Mouse (Mus musculus): ENCODE data around the gene Ankrd39. TPM values are rescaled to one million over a fixed set of nuclear protein-coding genes. Genes with fewer than 3 reads are reported as not detected.

Gene Ankrd39
- total RNA-seq, 2 experiments from 2014 or later, result 7.7 to 8.2 TPM

DNA sequence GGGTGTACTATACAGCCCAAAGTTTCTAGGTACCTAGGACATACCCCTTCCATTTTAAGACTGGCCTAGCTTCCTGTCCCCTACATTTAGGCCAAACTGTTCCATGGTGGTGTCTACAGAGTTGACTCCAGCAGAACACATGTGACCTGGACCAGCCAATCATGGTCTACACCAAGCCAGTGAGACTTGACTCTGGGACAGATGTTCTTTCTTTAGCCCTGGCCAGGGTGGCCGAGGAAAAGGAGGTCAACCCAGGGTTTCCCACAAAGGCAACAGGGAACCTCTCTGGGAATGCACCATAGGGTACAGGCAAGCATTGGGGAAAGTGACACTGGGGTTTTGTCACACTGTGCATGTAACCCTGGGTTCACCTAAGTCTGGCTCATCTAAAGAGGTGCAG lies 25.5 kb upstream of the Ankrd39 start:
- DNase-seq, result peak; percentile 75

DNA sequence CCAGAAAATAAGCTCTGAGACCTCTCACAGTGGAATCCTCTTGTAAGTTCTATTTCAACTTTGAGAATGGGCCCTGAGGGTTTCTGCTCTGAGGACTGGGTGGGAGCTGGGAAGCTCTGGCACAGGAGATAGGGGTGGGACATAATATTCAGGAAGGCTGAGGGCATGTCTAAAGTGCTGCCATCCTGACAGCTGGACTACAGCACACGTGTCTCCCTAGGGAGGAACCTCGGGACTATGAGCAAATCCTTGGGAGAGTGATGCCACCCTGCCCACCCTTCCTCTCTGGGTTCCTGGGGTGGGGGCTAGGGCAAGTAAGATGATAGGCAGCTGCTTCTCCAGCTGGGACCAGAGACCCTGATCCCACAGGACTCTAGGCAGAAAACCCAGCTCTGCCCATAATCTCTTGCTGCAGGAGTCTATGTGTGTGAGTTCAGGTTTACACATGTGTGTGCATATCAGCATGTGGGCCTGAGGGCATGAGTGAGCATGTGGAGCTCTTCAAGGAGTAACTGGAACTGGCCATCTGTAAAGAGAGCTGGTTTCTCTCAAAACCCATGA lies 25.0 kb upstream of the Ankrd39 start:
- no peak for DNase-seq

DNA sequence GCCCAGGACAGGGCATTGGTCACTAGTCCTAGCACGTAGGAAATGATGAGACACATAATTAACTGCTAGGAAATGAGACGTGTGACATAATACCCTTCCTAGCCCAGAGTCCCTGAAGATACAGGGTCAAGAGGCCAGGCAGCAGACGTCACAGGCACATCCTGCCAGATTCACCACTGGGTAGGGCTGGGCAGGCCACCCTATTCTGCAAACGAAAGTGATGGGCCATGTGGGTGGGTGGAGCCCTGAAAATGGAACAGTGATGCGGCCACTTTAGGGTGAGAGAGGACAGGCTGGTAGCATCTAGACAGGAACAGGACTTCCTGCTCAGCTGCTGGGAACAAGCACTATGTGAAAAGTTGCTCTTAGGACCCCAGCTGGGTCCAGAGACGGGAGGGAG lies 24.4 kb upstream of the Ankrd39 start:
- peak; percentile 73 for DNase-seq

DNA sequence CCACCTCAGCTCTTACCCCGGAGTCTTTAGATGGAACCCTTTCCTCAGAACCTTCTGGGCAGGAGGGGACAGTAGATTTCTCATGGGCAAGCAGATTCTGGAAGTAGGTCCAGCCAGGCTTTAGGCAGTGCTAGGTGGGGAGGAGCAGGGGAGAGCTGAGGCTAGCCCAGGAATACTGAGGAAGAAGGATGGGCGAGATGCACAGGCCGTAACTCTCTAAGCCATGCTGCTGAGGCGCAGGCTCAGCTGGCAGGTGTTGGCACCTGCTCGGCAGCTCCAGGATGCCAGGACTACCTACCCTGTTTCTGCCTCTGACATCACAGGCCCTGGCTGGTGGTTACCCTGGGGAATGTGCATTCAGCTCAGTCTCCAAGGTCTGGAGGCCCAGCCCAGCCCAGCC lies 23.1 kb upstream of the Ankrd39 start:
- no peak for DNase-seq

DNA sequence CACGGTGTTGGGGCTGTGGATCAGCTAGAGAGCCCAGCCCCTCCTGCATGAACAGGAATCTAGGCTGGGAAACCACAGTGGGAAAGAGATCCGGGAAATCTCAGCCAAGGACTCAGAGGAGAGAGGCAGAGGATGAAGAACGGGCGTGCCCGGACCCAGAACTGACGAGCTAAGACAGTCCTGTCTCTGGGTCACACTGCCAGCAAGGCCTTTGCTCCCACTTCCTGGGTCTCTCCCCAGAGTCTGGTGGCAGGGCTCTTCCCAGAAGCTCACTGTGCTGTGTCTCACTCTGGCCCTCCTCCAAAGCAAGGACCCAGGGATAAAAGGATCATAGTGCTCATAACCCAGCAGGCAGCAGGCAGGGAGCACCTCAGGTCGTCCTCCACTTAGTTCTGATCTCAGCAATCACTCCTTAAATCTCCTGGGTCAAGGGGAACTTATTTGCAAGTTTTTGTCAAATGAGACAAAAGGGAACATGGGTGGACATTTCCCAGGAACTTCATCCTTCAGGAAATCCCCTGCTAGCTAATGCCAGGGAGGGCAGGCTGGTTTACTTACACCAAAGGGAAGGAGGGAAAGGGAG lies 22.5 kb upstream of the Ankrd39 start:
- DNase-seq, result no peak

DNA sequence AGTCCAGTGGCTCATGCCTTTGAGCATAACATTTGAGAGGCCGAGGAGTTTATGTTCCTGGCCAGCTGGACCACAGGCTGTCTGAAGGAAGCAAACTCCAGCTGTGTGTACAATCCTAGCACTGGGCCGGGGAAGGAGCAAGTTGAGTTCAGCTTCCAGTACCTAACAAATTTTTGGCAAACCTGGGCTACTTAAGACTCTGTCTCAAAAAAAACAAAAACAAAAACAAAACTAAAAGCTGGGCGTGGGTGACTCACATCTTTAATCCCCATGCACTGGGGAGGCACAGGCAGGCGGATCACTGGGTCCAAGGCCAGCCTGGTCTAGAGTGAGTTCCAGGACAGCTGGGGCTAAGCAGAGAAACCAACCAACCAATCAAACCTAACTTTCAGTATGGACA lies 21.5 kb upstream of the Ankrd39 start:
- no peak for DNase-seq

DNA sequence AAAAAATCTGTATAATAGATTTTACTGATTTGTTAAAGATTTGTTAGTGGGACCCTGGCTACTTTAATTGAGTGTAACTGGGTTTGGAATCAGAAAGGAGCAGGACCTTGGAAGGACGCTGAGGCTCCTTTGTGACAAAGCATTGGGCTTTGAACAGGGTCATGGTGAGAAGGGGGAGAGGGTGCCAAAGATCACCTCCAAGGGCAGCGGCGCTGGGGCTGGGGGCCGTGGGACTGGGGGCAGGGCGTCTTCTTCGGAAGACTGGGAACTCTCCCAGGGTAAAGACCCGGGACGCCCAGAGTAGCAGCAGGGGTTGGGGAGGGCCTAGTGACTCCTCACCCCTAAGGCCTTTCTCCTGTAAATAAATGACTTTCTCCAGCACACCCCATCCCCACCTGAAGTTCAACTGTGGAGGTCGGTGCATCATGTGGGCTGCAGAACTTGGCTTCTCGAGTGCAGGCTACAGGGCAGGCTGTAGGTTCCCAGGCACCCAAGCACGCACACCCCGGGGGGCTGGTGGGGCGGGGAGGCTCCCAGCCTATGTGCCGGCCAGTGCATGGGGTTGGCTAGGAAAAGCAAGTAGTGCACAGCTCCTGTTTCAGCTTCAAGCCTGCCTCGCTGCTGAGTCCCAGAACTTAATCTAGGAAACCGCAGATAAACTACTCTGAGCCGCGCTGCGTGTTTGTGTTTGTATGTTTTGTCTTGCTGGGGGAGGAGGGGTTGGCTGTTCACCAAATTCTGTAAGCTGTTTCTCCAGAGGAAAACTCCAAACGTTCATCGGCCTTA lies 20.8 kb upstream of the Ankrd39 start:
- no peak for DNase-seq

DNA sequence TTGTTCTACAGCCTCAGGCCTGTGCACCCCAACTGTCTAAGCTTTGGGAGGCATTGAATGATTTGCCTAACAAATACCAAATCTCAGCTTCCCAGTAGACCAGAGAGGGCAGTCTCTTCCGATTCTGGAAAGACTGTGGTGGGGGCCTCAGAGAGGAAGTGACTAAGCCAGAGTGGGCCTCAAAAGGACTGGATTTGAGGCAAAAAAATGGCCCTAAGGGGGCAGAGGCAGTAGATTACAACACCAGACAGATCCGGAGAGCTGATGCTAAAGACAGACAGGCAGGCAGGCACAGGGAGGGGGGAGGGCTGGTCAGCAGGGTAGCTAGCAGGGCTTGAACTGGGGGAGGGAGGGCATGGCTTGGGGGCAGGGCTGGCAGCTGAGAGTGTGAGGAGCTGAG lies 19.2 kb upstream of the Ankrd39 start:
- no peak for DNase-seq

DNA sequence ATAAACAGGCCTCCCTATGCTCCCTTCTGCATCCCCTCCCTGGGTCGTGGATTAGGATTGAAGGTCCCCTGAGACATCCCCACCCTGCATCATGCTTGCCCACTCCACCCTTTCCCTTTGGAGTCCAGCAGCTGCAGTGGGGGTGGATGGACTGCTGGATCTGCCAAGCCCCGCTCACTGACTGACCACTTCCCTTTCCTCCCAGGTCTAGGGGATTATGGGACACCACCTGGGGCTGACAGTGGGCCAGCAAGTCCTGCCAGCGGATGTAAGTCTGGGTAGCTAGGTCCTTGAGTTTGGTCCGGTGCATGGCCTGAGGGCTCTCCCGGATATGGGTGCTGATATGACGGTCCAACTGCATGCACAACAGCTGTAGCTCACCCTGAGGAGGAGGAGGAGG lies 16.9 kb upstream of the Ankrd39 start:
- peak; percentile 64 for DNase-seq

DNA sequence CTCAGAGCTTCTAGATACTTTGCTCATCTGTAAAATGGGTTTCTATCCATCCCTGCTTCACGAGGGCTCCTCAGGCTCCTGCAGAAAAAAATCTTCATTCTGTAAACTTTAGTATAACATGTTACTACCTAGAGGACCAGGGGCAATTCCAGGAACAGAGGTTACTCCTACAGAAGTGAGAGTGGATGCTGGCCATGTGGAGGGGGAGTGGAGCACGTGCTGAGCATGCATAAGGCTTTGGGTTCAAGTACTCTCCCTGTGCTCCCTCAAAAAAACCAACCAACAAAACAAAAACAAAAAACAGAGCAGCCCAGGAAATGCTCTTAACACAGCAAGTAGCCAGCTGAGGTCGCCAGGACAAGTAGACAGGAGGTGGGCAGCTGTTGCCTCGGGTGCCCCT lies 16.4 kb upstream of the Ankrd39 start:
- no peak for DNase-seq

DNA sequence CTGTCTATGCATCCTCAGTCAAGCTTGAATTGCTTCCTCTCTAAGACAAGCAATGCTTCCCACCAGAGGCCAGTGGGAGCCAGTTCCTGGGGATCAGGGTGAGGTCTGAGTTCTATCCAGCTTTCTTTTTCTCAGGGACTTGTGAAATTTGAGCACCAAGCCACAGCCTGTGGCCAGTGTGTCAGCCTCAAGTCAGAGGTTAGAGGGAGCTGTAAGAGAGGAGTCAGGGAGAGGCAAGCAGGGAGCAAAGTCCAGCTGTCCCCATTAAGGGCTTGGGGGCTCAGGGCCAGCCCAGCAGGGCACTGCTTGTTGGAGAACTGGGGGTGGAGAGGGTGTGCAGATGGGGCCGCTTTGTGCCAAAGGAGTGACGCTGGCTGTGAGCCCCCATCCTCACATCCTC lies 16.0 kb upstream of the Ankrd39 start:
- no peak for DNase-seq

DNA sequence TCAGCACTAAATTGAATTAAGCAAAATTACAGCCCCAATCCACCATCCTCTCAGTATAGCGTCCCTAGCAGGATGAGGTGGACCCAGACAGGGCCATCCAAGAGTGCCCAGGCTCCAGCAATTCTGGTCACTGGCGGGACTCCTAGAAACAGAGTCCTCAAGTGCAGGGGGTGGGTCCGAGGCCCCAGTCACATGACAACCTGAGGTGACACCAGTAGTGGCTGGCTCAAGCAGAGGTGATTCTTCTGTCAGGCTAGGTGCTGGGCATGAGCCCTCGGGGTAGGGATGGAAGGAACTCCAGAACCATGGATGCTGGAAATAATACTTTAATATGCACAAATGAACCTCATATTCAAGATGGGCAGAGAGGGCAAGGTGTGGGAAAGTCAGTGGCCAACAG lies 15.1 kb upstream of the Ankrd39 start:
- no peak for DNase-seq

DNA sequence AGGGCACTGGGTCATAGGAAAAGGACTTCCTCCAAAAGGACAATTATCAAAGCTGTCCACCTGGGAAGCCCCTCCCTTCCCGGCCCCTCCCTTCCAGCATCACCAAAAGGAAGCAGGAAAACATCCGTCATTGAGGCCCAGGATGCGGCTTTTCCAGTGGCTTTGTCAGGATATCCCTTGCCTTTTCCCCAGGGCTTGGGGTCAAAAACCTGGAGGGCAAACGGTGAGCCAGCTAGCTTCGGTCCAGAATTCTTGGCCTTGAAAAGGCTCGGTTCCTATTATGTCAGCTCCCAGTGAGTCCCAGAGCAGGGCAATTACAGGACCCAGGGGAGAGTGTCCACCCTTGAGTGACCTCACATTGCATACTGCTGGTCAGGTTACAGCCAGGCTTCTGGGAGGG lies 13.7 kb upstream of the Ankrd39 start:
- DNase-seq, result no peak

DNA sequence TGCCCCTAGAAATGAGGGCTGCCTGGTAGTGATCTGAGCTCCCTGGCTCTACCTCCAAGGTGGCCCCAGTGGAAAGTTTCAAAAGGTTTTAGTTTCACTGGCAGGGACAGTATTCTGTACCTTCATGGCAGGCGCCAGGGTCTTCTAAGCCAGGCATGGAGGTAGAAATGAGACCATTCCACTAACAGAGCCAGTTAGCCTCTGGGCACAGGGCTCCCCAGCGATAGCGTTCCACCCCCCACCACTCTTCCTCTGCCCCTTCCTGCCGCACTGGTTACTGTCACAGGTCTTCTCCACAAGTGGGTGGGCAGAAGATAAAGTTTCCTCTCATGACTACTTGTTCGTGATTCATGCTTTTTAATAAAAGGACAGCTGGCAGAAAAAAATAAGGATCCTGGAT lies 12.6 kb upstream of the Ankrd39 start:
- no peak for DNase-seq

DNA sequence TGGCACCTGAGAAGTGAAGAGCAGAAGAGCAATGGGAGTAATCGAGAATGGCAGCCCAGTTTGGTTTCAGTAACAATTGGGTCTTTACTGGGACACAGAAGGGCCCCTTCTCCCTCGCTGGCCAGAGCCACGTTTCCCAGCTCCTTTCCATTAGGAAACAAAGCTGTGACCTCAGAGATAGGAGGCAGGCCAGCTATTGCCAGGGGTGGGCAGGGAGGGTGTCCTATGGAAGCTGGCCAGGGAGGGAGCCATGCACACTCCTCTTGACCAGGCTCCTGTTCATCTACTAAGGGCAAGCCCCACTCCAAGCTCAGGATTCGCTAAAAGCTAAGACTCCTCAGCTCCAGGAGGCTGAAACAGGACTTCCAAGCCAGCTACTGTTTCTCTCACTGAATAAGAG lies 12.0 kb upstream of the Ankrd39 start:
- DNase-seq, result no peak

DNA sequence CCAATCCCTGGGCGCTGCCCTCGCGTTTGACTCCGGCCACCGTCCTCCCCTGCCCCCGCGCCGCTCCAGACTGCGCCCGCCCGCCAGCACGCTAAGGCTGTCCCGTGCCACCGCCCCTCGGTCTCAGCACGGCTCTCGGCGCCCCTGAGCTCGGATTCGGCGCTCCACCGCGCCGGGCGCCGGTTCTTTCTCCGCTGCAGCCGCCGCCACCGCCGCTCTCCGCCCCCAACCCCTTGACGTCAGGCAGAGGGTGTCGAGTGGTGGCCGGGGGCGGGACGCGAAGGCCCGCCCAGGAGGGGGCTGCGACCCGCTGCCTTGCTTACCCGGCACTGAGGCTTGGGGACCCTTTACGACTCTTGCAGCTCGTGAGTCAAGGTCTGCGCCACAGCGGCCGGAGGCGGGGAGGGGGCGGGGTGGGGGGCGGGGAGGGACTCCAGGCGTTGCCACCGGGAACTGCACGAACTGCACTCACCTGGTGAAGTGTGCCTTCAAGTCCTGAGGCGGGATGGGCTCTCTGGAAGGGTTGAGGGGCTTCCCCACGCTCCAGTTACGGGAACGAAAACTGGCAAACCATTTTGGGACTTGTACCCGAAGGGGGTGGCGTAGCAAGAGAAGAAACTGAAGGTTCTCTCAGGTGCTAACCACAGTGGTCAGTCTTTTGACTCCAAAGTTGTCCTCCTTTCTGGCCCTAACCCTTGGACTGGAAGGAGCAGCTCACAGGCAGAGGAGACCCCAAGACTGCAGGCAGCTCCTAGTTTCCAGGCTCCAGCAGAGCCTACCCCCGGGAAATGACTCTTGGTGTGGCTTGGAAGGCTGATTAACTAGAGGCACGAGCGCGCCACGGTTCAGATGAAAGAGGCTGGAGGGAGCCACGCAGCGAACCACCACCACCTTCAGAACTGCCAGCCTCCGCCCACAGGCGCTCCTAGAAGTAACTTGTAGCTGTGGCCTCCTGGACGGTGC lies 11.1 kb upstream of the Ankrd39 start, which contains the start of gene Sema4c:
Sema4c (minus strand) TSS at position 319 of the 963 bp plus-strand sequence.
- peak; percentile 74 for DNase-seq

DNA sequence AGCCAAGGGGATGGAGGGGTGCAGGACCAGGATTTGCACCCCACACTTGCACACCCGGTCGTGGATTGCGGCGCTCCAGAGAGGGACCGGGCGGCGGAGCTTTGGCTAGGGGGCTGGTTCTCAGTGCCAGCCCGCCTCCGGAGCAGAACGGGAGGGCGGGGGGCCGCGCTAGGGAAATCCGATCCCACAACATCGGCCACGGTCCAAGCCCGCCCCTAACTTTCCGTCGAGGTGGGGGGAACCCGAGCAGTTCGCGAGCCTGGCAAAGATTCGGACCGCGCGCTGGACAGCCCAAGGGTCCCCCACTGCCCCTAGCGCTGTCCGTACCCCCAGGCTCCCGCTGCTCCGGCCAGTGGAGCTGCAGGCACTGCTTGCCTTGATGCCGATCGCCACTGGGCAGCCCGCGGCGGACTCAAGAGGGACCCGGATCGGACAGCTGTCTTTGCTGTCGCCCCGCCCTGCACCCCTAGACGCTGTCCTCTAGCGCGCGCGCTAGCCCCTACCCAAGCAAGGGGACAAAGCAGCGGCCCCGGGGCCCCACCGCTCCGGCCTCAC lies 10.3 kb upstream of the Ankrd39 start:
- DNase-seq, result peak; percentile 88

DNA sequence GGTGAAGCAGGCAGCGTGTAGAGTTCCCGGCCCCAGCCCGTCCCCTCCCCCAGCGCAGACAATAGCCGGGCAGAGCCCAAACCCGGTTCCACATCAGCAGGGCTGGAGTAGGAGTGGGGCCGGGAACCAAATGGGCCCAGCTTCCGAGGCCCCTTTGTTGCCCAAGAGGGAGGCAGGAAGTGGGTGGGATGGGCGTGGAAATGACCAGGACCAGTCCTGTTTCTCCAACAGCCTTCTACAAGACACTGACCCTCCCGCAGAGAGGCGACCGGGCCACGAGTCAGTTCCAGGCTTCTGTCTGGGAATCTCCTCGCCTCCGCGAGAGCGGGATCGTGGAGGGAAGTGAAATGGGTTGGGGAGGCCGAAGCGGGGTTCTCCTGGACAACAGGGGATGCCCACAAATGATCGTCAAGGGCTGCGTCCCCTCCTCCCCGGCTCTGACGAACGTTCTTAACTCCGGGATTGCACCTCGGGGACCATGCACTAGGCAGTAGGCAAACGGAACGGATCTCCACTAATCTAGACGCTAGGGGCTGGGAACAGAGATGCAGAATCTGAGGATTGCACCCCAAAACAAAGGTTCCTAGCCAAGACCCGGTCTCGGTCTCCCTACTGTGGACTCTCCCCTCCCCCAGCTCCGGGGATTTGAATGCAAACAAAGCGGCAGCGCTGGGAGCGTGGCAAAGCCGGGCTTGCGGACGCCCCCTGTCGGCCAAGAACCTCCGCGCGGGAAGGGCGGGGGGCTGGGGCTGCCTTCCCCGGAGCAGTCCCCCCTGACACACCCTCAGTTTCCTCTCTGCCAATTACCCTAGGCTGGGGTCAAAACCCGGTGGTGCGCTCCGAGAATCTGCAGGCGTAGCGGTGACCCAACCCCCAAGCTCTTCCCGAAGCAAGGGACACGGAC lies 9.6 kb upstream of the Ankrd39 start:
- peak; percentile 89 for DNase-seq

DNA sequence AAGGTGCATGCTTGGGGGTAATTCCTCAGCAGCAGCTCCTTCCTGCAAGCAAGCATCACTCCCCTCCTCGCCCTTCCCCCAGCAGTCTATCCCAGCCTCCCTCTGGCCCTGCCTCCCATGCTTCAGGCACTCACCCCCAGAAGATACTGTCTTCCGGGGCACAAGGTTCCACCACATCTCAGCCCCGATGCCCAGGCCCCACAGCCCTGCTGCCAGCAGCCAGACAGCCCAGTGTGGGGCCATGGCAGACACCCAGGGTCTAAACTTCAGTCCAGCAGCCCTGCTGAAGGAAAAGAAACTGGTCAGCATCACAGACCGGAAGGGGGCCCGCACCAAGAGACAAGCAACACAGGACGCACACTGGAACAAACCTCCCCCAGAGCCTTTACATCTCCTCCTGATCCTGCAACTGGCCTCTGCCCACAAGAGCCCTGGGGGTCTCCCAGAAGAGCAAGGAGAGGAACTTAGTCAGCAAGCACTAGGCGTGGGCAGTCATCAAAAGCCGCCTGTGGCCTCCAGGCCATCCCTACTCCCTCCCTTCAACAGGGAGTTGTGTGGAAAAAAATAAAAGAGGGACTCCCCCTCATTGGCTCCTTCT lies 8.7 kb upstream of the Ankrd39 start:
- no peak for DNase-seq

DNA sequence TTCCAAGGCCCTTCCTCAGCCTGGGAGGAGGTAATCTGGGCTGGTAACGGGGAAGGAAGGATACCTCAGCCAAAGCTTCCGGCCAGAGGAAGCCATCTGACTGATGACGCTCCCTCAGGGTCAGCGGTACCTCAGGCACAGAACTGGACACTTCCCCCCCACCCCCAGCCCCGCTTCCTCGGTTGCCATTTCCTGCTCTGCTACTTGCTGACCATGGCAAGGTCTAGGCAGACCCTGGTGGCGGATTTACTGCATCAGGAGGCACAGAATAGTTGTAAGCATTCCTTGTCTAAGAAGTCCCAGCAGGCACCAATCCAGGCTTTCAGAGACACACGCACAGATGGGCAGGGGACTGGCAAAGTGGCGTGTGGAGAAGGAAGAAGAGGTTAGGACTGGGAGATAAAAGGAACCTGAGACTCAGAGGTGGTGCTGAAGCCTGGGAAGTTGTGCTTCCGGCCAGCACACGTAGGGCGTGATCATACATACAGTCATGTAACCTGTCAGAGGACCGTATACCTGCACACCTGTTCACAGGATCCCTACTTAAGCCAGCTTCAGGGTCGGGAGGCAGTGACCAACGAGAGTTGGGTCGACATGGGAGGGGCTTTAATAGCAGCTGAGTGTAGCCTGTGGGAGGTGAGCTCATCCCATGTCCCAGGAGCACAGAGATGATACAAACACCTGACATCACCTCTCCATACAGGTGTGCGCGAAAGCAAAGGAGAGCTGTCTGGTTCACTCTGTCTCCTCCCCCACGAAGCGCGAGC lies 7.6 kb upstream of the Ankrd39 start:
- no peak for DNase-seq
